ENCODE assay signal across 9 mouse cellular contexts in the genomic region with DNA sequence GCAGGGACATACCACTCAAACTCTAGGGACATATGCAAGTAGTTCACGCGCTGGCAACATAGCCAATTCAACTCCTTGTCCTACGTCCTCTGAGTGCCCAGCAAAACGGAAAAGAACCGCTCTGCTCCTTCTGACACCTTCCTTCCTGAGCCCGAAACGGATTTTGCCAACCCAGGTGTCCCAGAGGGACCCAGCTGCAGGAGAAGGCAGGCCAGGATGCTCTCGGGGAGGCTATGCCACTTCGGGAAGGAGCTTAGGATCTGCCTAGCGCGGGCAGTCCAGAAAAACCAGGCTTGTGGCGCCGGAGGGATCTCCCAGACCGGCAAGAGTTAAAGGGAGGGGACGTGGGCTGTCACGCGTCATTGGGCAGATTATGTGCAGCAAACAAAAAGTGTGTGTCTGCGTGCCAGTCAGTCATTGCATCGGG. TPM values are rescaled to one million over a fixed set of nuclear protein-coding genes. Genes with fewer than 3 reads are reported as not detected.
DNase-seq lines count a peak whose midpoint lies in the region; ATAC-seq and TF ChIP-seq lines count a peak whose summit lies in the region.
"Had no signal": no experiment of that assay in that cellular context is flagged by ENCODE, and none has a peak within 500 bp of the region (broad histone marks: within the 10 kb centered on the region; RNA-seq: fewer than 3 reads in every experiment).

No protein-coding gene starts in this region.

- H3K27me3 ChIP-seq in E14TG2a.4 (ENCODE audit: insufficient read depth, low read length), result peaks cover 97% of the 10 kb centered on the region
- H3K27me3 ChIP-seq in embryonic facial prominence, embryonic 15.5 days, result peaks cover 95% of the 10 kb centered on the region
- peaks cover 95% of the 10 kb centered on the region for H3K27me3 ChIP-seq in liver, embryonic 12.5 days (replicated peaks)

- H3K36me3 ChIP-seq in E14TG2a.4 (ENCODE audit: insufficient read depth, low read length), result no peaks in the 10 kb centered on the region
- no peaks in the 10 kb centered on the region for H3K36me3 ChIP-seq in embryonic facial prominence, embryonic 15.5 days
- no peaks in the 10 kb centered on the region for H3K36me3 ChIP-seq in liver, embryonic 12.5 days

- no peak for TF ChIP-seq CTCF in E14TG2a.4 (conservative IDR thresholded peaks at IDR 0.05; ENCODE audit: low read length)

- peak; percentile 44 to 50 for DNase-seq in frontal cortex, postnatal 14 days (ENCODE audit: low spot score in 2 of 2)
- no peak for DNase-seq in frontal cortex, postnatal 10 days (ENCODE audit: low spot score in 2 of 2)
- DNase-seq in left cerebral cortex, postnatal 36 days (ENCODE audit: low spot score in 2 of 2), result peak; percentile 76 to 77
- DNase-seq in right cerebral cortex, adult 18-20 months, result peak; percentile 73
- no peak for DNase-seq in gastrocnemius, postnatal 10 days

- 0 out of 2 replicates have a peak overlapping the region, but pooled peaks have one; percentile 17 for H3K4me3 ChIP-seq in E14TG2a.4 (replicated peaks; ENCODE audit: low read length)
- H3K4me3 ChIP-seq in embryonic facial prominence, embryonic 15.5 days (replicated peaks), result peak overlapping the region; percentile 16; the same call in 1 of the 2 replicates
- H3K4me3 ChIP-seq in liver, embryonic 12.5 days, result no peak overlapping the region

- no peak overlapping the region for H3K27ac ChIP-seq in embryonic facial prominence, embryonic 15.5 days (replicated peaks)
- no peak overlapping the region for H3K27ac ChIP-seq in liver, embryonic 12.5 days
- H3K27ac ChIP-seq: macrophage had no signal

- intact Hi-C loops in left cerebral cortex, postnatal 36 days (cut with DNase I), result loop anchor here (10.0 kb wide), 2 partner anchors 246 to 536 kb away; no protein-coding TSS in a partner anchor

- no peak for ATAC-seq in embryonic facial prominence, embryonic 15.5 days (ENCODE audit: insufficient number of reproducible peaks, low FRiP score, low TSS enrichment, low read depth)
- no peak for ATAC-seq in liver, embryonic 12.5 days

- H3K4me1 ChIP-seq in E14TG2a.4 (replicated peaks; ENCODE audit: low read depth, low read length), result peaks cover 29% of the 10 kb centered on the region
- peaks cover 27% of the 10 kb centered on the region for H3K4me1 ChIP-seq in embryonic facial prominence, embryonic 15.5 days
- H3K4me1 ChIP-seq in liver, embryonic 12.5 days, result peaks cover 3% of the 10 kb centered on the region

- H3K9ac ChIP-seq in embryonic facial prominence, embryonic 15.5 days, result no peak overlapping the region
- no peak overlapping the region for H3K9ac ChIP-seq in liver, embryonic 12.5 days

- WGBS in embryonic facial prominence, embryonic 15.5 days, result under 1% methylated on average over 19 of the region's 19 CpGs
- 2% methylated on average over 19 of the region's 19 CpGs for WGBS in liver, embryonic 12.5 days (ENCODE audit: insufficient replicate concordance)

- H3K4me2 ChIP-seq in embryonic facial prominence, embryonic 15.5 days (replicated peaks), result peak overlapping the region; percentile 29; the same call in 1 of the 2 replicates
- no peak overlapping the region for H3K4me2 ChIP-seq in liver, embryonic 12.5 days

- no peaks in the 10 kb centered on the region for H3K9me3 ChIP-seq in E14TG2a.4 (ENCODE audit: low read length)
- no peaks in the 10 kb centered on the region for H3K9me3 ChIP-seq in embryonic facial prominence, embryonic 15.5 days (replicated peaks)
- H3K9me3 ChIP-seq in liver, embryonic 12.5 days (replicated peaks), result no peaks in the 10 kb centered on the region

RNA-seq across cellular contexts. Expression of gene Prdm8, which starts 13.5 kb away (rescaled TPM):
- 0.18 and 0.19 TPM in 2 replicates for polyA plus RNA-seq in embryonic facial prominence, embryonic 15.5 days (2015; fragmentation: Nextera tagmentation; extraction: Ambion mirVana)
- 10 to 100 TPM; 34.4 to 35.6 TPM for total RNA-seq in left cerebral cortex, postnatal 36 days (2021)
- not detected in 2 replicates for polyA plus RNA-seq in liver, embryonic 12.5 days (2016; fragmentation: Nextera tagmentation; extraction: Ambion mirVana)
- 1 to 10 TPM; 1.1 to 1.7 TPM for total RNA-seq in gastrocnemius, postnatal 10 days (2021)
- polyA plus RNA-seq: macrophage had no signal

Comparison
In these comparisons a context has a peak if more than half of its experiments do, and no peak if none do; other contexts are left out.
1. DNase-seq: peak in frontal cortex, postnatal 14 days (2 of 2), left cerebral cortex, postnatal 36 days (2 of 2) and right cerebral cortex, adult 18-20 months (single experiment); none in frontal cortex, postnatal 10 days (0 of 2) and gastrocnemius, postnatal 10 days (single experiment).
2. RNA of gene Prdm8, which starts 13.5 kb away (total RNA-seq): 34.4 to 35.6 TPM in left cerebral cortex, postnatal 36 days; 1.1 to 1.7 TPM in gastrocnemius, postnatal 10 days; every median in the first group is over 10 times any median in the second.